Mouse (Mus musculus) thymus, adult 2 months (tissue): ENCODE measurements around the gene Nup210l.

Experiments
- CTCF ChIP-seq: fragments of 200-500 bp; IDR thresholded peaks from 2 replicates; pipeline ENCODE4 v1.5.1; 2012; ENCODE audit warnings: mild to moderate bottlenecking, control low read depth, low read length, moderate library complexity, borderline replicate concordance; ENCODE audit not compliant: control insufficient read depth, poor library complexity, insufficient read depth; ENCODE audit errors: extremely low read depth
- POLR2A ChIP-seq: fragments of 200-500 bp; IDR thresholded peaks from 2 replicates; pipeline ENCODE4 v1.6.1; 2012; ENCODE audit warnings: mild to moderate bottlenecking, low read length, control low read depth, moderate library complexity; ENCODE audit not compliant: control insufficient read depth, poor library complexity, insufficient read depth; ENCODE audit errors: extremely low read depth

DNA sequence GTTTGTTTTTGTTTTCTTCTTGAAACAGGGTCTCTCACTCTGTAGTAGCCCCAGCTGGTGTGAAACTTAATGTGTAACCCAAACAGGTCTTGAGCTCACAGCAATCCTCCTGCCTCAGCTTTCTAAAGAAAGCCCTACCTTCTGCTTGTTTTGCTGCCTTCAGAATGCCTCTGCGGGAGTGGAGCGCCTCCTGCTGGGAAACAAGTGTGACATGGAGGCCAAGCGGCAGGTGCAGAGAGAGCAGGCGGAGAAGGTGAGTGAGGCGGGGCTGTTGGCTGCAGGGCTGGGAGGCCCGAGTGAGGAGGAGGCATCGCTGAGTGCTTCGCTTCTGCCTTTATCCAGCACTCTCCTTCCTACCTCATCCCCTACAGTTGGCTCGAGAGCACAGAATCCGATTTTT lies 120.4 kb downstream of the Nup210l start:
- TF ChIP-seq POLR2A, result no peak
- TF ChIP-seq CTCF, result no peak
